Mouse (Mus musculus): ENCODE results near the gene Arl9. TPM values are rescaled to one million over a fixed set of nuclear protein-coding genes. Genes with fewer than 3 reads are reported as not detected.
"Not testable (repeated sequence)": the region's sequence is repeated elsewhere in the genome, so short reads cannot be mapped to it uniquely, and the experiment has no call there.

Gene Arl9
- polyA plus RNA-seq (2021), result 0.23 TPM

DNA sequence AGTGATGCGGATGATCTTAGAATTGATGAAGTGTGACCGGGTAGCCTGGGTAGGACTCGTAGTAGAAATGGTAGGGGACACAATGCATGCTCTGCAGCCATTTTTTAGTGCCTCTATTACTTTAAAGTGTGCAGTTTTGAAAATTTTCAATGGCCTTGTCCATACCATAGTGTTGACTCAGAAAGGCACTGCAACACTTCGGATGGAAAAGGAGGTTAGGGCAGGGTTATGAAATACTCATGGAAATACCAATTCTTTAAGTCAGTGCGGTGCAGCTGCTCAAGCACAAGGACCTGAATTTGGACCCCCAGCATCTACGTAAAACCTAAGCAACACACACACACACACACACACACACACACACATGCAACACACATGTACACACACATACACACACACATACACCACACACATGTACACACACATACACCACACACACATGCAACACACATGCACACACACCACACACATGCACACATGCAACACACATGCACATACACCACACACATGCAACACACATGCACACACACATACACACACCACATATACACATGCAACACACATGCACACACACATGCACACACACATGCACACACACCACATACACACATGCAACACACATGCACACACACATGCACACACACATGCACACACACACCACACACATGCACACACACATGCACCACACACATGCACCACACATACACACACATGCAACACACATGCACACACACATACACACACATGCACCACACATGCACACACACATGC is at the start of gene Arl9:
Gene Arl9 (plus strand): TSS at position 5 of the 771 bp plus-strand sequence.
- DNase-seq (ENCODE audit: low read depth, low spot score) (no peak), ATAC-seq (no peak)
- ChIA-PET POLR2A (no interaction called here), CTCF (interaction anchor here (0.6 kb wide), 1 partner anchor 27 kb away, joined by 3 read pairs; no protein-coding TSS in a partner anchor)
- TF ChIP-seq CTCF (IDR thresholded peaks at IDR 0.05), result no peak
- no peaks in the 10 kb centered on the region for H3K27me3 ChIP-seq
- in situ Hi-C loops (cut with MboI; ENCODE audit: low pct_unique_long_range_greater_than_20kb), result loop anchor here (10.0 kb wide), 1 partner anchor 211 kb away; the partner anchor contains the start of gene Spink2

DNA sequence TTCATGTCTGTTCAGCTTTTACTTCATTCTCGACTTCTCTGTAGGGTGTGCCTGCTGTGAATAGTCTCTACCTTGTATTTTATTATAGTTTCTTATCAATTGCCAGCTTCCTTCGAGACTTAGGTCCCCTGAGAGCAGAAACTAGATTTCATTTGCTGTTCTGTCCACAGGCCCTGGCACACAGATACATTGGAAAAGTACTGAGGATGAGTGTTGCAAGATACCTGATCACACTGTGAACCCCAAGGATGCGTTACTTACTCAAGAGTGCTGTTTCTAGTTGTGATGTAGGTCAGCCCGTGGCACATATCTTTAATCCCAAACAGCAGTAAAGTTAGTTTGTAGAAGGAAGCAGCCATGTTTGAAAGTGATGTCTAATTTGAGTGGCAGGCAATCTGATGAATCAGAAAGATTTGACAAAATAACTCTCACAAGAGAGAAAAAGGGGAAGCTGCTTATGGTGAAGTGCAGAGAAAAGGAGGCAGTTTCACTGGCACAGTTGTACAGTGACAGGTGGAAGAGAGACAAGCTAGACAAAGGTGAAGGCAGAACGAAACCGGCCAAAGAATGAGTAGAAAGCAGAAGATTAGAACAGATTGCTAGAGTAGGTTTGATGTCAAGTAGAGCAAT is 49.5 kb upstream of the Arl9 start:
- ChIA-PET POLR2A (interaction anchor here (1.4 kb wide), 1 partner anchor 32 kb away, joined by 3 read pairs; no protein-coding TSS in a partner anchor), CTCF (interaction anchor here (0.9 to 1.7 kb wide), 6 partner anchors 8 to 50 kb away, joined by 3 to 6 read pairs (median 4); partner anchors contain the start of gene Aasdh)
- DNase-seq (ENCODE audit: low read depth, low spot score) (no peak), ATAC-seq (no peak)
- in situ Hi-C loops (cut with MboI; ENCODE audit: low pct_unique_long_range_greater_than_20kb), result loop anchor here (5.0 to 10.0 kb wide), 2 partner anchors 52 to 370 kb away; partner anchors contain the start of gene Cep135
- no peak for TF ChIP-seq CTCF (IDR thresholded peaks at IDR 0.05)
- no peaks in the 10 kb centered on the region for H3K27me3 ChIP-seq

DNA sequence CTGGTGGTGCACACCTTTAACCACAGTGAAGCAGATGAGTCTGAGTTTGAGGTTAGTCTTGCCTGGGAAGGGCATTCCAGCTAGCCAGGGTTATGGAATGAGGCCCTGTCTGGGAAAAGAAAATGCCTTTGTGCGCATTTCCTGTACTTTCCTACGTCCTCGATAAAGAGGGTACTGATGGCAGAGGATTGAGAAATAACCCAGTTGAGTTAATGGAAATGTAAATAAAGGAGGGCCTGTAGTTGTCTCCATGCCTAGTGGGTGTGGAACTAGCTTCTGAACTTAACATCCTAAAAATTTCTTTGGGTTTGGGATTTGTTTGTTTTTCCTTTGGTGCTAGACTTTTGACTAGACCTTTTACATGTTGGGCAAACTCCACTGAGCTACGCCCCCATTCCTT is 48.4 kb upstream of the Arl9 start:
- in situ Hi-C loops (cut with MboI; ENCODE audit: low pct_unique_long_range_greater_than_20kb), result loop anchor here (10.0 kb wide), 1 partner anchor 371 kb away; the partner anchor contains the start of gene Cep135
- TF ChIP-seq CTCF (IDR thresholded peaks at IDR 0.05), result no peak
- POLR2A ChIA-PET, result no interaction called here

DNA sequence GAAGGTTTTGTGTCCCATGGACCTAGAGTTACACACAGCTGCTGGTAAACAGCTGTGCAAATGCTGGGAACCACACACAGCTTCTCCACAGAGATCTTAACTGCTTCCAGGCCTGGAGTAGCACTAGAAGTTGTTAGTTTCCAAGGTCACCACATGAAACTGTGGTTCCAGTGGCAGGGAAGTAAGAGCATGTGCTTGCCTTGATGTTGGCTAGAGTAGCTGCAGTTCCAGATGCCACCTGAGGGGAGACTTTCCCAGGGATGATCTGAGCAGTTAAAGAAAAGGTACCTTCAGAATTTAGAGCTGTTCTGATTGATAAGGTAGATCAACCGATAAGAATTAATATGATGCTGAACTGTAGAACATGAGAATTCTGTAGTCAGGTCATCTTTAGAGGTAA is 45.9 kb upstream of the Arl9 start:
- POLR2A ChIA-PET, result no interaction called here
- DNase-seq (ENCODE audit: low read depth, low spot score) (no peak), ATAC-seq (no peak)
- H3K27me3 ChIP-seq, result no peaks in the 10 kb centered on the region
- TF ChIP-seq CTCF (IDR thresholded peaks at IDR 0.05), result no peak
- CTCF ChIA-PET, result interaction anchor here (0.9 to 1.9 kb wide), 4 partner anchors 8 to 46 kb away, joined by 3 to 5 read pairs (median 4); no protein-coding TSS in a partner anchor
- in situ Hi-C loops (cut with MboI; ENCODE audit: low pct_unique_long_range_greater_than_20kb), result loop anchor here (10.0 kb wide), 1 partner anchor 373 kb away; the partner anchor contains the start of gene Cep135

More for the DNA sequence above, 48.4 kb upstream of the Arl9 start:
- ATAC-seq, result no peak
- no peak for DNase-seq (ENCODE audit: low read depth, low spot score)
- no peaks in the 10 kb centered on the region for H3K27me3 ChIP-seq
- CTCF ChIA-PET, result interaction anchor here (0.9 to 1.6 kb wide), 3 partner anchors 10 to 13 kb away, joined by 3 read pairs; no protein-coding TSS in a partner anchor

DNA sequence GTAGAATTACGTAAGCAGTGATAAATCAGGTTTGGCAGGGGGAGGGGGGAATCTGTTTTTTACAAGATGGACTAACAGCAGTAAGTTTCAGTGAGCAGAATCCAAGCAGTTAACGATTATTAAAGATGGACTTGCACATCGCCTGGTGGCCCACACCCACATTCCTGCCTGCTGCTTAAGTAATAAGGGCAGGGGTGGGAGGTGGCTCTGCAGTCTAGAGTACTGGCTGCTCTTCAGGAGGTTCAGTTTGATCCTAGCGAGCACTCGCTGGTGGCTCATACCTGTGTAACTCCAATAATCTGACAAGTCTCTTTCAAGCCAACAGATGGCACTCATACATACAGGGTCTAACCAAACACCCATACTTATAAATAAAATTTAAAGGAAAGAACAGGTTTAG is 44.3 kb upstream of the Arl9 start:
- CTCF ChIA-PET, result interaction anchor here (0.6 to 1.0 kb wide), 2 partner anchors 9 to 12 kb away, joined by 3 read pairs; no protein-coding TSS in a partner anchor
- TF ChIP-seq CTCF (IDR thresholded peaks at IDR 0.05), result no peak
- POLR2A ChIA-PET, result interaction anchor here (0.9 kb wide), 1 partner anchor 14 kb away, joined by 5 read pairs; no protein-coding TSS in a partner anchor
- DNase-seq (ENCODE audit: low read depth, low spot score) (no peak), ATAC-seq (no peak)
- no peaks in the 10 kb centered on the region for H3K27me3 ChIP-seq
- in situ Hi-C loops (cut with MboI; ENCODE audit: low pct_unique_long_range_greater_than_20kb), result loop anchor here (10.0 kb wide), 1 partner anchor 375 kb away; the partner anchor contains the start of gene Cep135

DNA sequence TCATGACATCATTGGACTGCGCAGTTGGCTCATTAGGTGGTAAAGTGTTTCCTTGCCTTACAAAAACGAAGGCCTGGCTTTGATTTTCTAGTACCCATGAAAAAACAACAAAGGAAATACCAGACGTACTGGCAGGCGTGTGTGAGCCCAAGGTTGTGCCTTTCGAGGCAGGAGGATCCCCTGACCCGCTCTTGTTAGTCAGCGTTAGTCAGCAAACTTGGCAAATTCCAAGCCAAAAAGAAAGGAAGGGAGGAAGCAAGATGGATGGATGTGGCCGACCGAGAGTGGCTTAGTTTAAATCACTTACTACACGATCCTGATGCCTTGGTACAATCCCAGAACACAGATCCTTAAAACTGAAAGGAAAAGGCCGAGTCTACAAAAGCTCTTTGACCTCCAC is 41.3 kb upstream of the Arl9 start:
- ChIA-PET POLR2A (interaction anchor here (0.7 kb wide), 1 partner anchor 56 kb away, joined by 3 read pairs; no protein-coding TSS in a partner anchor), CTCF (interaction anchor here (1.2 kb wide), 2 partner anchors 8 to 79 kb away, joined by 3 read pairs; no protein-coding TSS in a partner anchor)
- no peaks in the 10 kb centered on the region for H3K27me3 ChIP-seq
- TF ChIP-seq CTCF (IDR thresholded peaks at IDR 0.05), result no peak
- in situ Hi-C loops (cut with MboI; ENCODE audit: low pct_unique_long_range_greater_than_20kb), result no loop called here
- no peak for ATAC-seq
- no peak for DNase-seq (ENCODE audit: low read depth, low spot score)

DNA sequence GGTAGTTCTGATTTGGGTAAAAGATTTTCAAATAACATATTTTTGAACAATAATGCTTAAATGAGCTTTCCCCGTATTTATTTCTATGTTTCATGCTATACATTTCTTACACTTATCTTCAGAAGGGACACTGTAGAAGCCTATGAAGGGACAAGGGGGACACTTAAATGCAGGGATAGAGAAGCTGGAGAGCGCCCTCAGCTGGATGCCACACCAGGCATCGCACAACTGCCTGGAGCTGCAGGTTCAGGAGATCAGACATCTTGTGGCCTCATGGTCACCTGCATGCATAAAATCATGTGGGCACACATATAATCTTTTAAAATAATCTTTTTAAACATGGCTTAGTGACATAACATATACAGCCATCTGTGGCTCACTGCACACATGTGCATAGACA is 39.2 kb upstream of the Arl9 start:
- CTCF ChIA-PET, result interaction anchor here (0.8 to 1.8 kb wide), 9 partner anchors 10 to 42 kb away, joined by 3 to 6 read pairs (median 3); partner anchors contain the start of genes Paics and Srp72
- DNase-seq (ENCODE audit: low read depth, low spot score), result no peak

DNA sequence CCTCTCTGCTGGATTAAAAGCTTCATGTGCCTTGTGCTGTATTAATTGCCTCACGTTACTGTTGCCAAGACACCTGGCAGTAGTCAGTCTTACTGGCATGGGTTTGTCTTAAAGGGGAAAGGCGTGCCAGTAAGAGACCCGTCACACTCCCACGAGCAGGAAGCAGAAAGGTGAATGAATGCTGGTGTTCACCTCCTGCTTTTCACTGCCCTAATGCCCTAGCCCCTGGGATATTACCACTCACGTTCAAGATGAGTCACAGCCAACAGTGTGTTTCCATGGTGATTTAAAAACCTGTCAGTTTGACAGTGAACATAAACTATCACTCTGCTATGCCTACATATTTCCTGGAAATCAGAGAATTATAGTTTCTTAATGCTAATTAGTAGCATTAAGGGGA is 34.6 kb upstream of the Arl9 start:
- DNase-seq (ENCODE audit: low read depth, low spot score) (peak; percentile 50), ATAC-seq (peak; percentile 68)
- in situ Hi-C loops (cut with MboI; ENCODE audit: low pct_unique_long_range_greater_than_20kb), result no loop called here
- ChIA-PET POLR2A (no interaction called here), CTCF (interaction anchor here (1.2 to 1.5 kb wide), 3 partner anchors 13 to 46 kb away, joined by 3 to 4 read pairs (median 3); no protein-coding TSS in a partner anchor)
- no peak for TF ChIP-seq CTCF (IDR thresholded peaks at IDR 0.05)
- no peaks in the 10 kb centered on the region for H3K27me3 ChIP-seq

More for the DNA sequence above, 39.2 kb upstream of the Arl9 start:
- TF ChIP-seq CTCF (IDR thresholded peaks at IDR 0.05), result peak; percentile 37
- POLR2A ChIA-PET, result no interaction called here
- ATAC-seq, result no peak
- H3K27me3 ChIP-seq, result no peaks in the 10 kb centered on the region
- in situ Hi-C loops (cut with MboI; ENCODE audit: low pct_unique_long_range_greater_than_20kb), result no loop called here

DNA sequence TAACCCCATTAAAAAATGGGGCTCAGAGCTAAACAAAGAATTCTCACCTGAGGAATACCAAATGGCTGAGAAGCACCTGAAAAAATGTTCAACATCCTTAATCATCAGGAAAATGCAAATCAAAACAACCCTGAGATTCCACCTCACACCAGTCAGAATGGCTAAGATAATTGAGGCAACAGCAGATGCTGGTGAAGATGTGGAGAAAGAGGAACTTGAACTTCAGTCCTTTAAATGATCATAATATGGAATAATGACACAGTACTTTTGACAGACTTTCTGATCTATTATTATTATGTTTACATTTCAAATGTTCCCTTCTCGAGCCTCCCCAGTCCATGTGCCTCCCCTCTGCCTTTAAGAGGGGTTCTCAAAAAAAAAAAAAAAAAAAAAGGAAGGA is 32.7 kb upstream of the Arl9 start:
- ATAC-seq, result not testable (repeated sequence)

DNA sequence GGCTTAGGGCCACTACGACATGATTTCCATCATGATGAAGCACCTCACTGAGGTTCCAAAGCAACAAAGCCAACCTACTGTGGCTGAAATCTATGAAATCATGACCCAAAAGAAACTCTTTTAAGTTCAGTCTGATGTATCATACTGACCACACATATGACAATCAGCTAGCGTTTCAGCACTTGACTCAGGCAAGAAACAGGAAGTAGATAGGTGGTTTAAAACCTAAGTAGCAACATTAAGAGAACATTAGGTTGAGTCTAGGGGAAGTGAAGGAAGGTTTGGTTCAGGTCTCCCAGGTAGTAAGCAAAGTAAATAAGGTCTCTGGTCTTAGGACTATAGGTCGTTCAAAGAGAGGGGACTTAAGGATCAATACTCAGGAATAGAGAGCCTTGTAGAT is 30.4 kb upstream of the Arl9 start:
- DNase-seq (ENCODE audit: low read depth, low spot score) (no peak), ATAC-seq (no peak)
- POLR2A ChIA-PET, result no interaction called here
- no peak for TF ChIP-seq CTCF (IDR thresholded peaks at IDR 0.05)
- CTCF ChIA-PET, result interaction anchor here (1.3 kb wide), 1 partner anchor 9 kb away, joined by 5 read pairs; no protein-coding TSS in a partner anchor
- no peaks in the 10 kb centered on the region for H3K27me3 ChIP-seq
- in situ Hi-C loops (cut with MboI; ENCODE audit: low pct_unique_long_range_greater_than_20kb), result no loop called here

More for the DNA sequence above, 32.7 kb upstream of the Arl9 start:
- H3K27me3 ChIP-seq; in situ Hi-C loops (cut with MboI; ENCODE audit: low pct_unique_long_range_greater_than_20kb); DNase-seq (ENCODE audit: low read depth, low spot score); CTCF ChIA-PET: not testable (repeated sequence)
- POLR2A ChIA-PET, result interaction anchor here (1.4 kb wide), 1 partner anchor 66 kb away, joined by 3 read pairs; no protein-coding TSS in a partner anchor

Data from Patski (cell line).